Mouse (Mus musculus) small intestine, adult 2 months (tissue): Measurements from ENCODE around the gene Platr17.

Experiments used
- CTCF ChIP-seq: fragments of 200-500 bp; IDR thresholded peaks from 2 replicates; pipeline ENCODE4 v1.5.1; 2012; ENCODE audit warnings: low read depth, mild to moderate bottlenecking, control low read depth, inconsistent platforms, low read length, moderate library complexity, mixed read lengths; ENCODE audit not compliant: insufficient replicate concordance, insufficient read length; ENCODE audit errors: extremely low read depth
- POLR2A ChIP-seq: fragments of 200-500 bp; IDR thresholded peaks from 2 replicates; pipeline ENCODE4 v1.6.1; 2012; ENCODE audit warnings: low read depth, mild to moderate bottlenecking, control low read depth, inconsistent platforms, low read length, moderate library complexity

DNA sequence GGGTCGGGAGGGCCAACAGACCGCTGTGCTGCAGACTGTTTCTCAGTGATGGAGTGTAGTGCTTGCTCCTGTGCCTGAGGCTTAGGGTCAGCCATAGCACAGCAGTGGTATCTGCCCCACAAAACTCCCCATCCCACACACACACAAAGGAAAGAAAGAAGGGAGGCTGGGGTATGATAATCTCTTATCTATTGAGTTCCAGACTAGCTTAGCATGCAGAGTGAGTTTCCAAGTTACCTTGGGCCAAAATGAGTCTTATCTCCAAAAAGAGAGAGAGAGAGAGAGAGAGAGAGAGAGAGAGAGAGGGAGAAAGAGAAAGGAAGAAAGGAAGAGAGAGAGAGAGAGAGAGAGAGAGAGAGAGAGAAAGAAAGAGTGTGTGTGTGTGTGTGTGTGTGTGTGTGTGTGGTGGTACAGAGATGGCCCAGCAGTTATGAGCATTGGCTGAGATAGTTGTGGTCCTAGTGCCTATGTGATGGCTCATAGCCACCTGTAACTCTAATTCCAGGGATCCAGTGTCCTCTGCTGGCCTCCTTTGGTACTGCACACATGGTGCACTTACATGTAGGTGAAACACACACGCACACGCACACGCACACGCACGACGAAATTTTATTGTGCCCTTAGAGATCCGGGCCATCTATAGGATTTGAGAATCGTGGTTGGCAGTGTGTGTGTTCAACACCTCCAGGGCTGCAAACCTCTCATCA, 19.8 kb downstream of the Platr17 start:
- TF ChIP-seq POLR2A = no peak
- TF ChIP-seq CTCF = peak; percentile 38; the same call in 1 of the 2 replicates
